Mouse (Mus musculus) testis, postnatal 14 days (tissue): ENCODE measurements around the gene Aspscr1.

ENCODE experiments used
- DNase-seq: peaks from one replicate; pipeline ENCODE4 v3.0.0; 2021; ENCODE audit warnings: low spot score

Aspscr1 gene

GRCm38 (mm10) chr11:120733521-120733920 lies 60.7 kb downstream of the Aspscr1 start:
- DNase-seq: no peak

GRCm38 (mm10) chr11:120736424-120736823 lies 63.7 kb downstream of the Aspscr1 start:
- DNase-seq: no peak

- DNase-seq: no peak
These were observed 68.2 kb downstream of the Aspscr1 start for GRCm38 (mm10) chr11:120740981-120741380.

- DNase-seq: no peak
These were observed 71.4 kb downstream of the Aspscr1 start for GRCm38 (mm10) chr11:120744121-120744701.

DNA sequence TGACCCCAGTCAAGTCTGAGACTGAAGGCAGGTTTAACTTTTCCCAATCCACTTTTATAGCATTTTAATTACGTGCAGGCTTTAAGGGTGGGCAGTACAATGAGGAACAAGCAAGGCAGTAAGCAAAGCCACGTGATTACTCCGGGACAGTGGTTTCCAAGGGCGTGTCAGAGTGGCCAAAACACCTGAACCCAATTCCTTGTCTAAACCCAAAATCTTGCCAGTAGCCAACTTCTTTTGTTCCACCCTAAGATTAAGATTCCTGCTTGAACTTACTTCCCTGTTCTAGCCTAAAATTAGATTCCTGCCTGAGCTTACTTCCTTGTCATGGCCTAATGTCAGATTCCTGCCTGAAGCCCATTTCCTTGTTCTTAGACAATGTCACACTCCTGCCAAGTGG lies 75.2 kb downstream of the Aspscr1 start:
- DNase-seq: no peak

GRCm38 (mm10) chr11:120749430-120749829 lies 76.7 kb downstream of the Aspscr1 start:
- no peak for DNase-seq

GRCm38 (mm10) chr11:120751606-120752005 lies 78.8 kb downstream of the Aspscr1 start:
- no peak for DNase-seq
